Mouse (Mus musculus) liver, postnatal 0 days (tissue): ENCODE measurements around the gene Foxa2. TPM values are rescaled to one million over a fixed set of nuclear protein-coding genes. Genes with fewer than 3 reads are reported as not detected.

Source experiments
- ATAC-seq: fragments of 200-750 bp; cut with Nextera tagmentation; 2 replicates; pipeline ENCODE4 v1.8.0; 2017; ENCODE audit warnings: mild to moderate bottlenecking, moderate library complexity
- DNase-seq: peaks from one replicate; pipeline ENCODE4 v3.0.0-alpha.2; 2016
- H3K27ac ChIP-seq: fragments of 300-500 bp; sonication (generic); 2 replicates; pipeline ENCODE4 v1.5.1; 2014; ENCODE audit warnings: antibody characterized with exemption, moderate library complexity, mild to moderate bottlenecking, low read depth
- H3K27me3 ChIP-seq: fragments of 300-500 bp; sonication (generic); 2 replicates; pipeline ENCODE4 v1.6.1; 2014; ENCODE audit warnings: low read length, control low read depth, mixed read lengths; ENCODE audit not compliant: insufficient read depth
- H3K36me3 ChIP-seq: fragments of 300-500 bp; sonication (generic); replicated peaks from 2 replicates; pipeline ENCODE4 v1.6.1; 2014; ENCODE audit warnings: mild to moderate bottlenecking, control low read depth, low read length, moderate library complexity, mixed read lengths; ENCODE audit not compliant: insufficient read depth
- H3K4me1 ChIP-seq: fragments of 300-500 bp; sonication (generic); 2 replicates; pipeline ENCODE4 v1.6.1; 2014; ENCODE audit warnings: antibody characterized with exemption, mild to moderate bottlenecking, control low read depth; ENCODE audit not compliant: insufficient read depth
- H3K4me2 ChIP-seq: fragments of 300-500 bp; sonication (generic); 2 replicates; pipeline ENCODE4 v1.6.1; 2014; ENCODE audit warnings: low read depth, mild to moderate bottlenecking, low read length, moderate library complexity, mixed read lengths
- H3K4me3 ChIP-seq: fragments of 300-500 bp; sonication (generic); 2 replicates; pipeline ENCODE4 v1.5.1; 2014; ENCODE audit warnings: low read depth, low read length
- H3K9ac ChIP-seq: fragments of 300-500 bp; sonication (generic); replicated peaks from 2 replicates; pipeline ENCODE4 v1.6.1; 2014; ENCODE audit warnings: mild to moderate bottlenecking, moderate library complexity
- H3K9me3 ChIP-seq: fragments of 300-500 bp; sonication (generic); 2 replicates; pipeline ENCODE4 v1.6.1; 2016; ENCODE audit warnings: mild to moderate bottlenecking, control low read depth, low read length, mixed read lengths
- CTCF ChIP-seq: sonication (generic); IDR thresholded peaks from 2 replicates; pipeline ENCODE4 v1.5.1; 2016; ENCODE audit warnings: antibody characterized with exemption, low read depth
- EP300 ChIP-seq: IDR thresholded peaks from 2 replicates; pipeline ENCODE4 v1.6.1; 2016; ENCODE audit warnings: antibody characterized with exemption, low read depth, mild to moderate bottlenecking
- WGBS: fragments of 180-500 bp; shearing (Covaris S2); extraction: QIAGEN DNeasy Blood & Tissue Kit; methylation state at CpG from one replicate; pipeline ENCODE4 v1.1.7; 2014; ENCODE audit not compliant: insufficient replicate concordance; 5-methylcytosine and 5-hydroxymethylcytosine counted together
- polyA plus RNA-seq: library from polyadenylated mRNA; unstranded; fragments of >200 nt; fragmentation: Nextera tagmentation; extraction: Ambion mirVana; gene quantifications from 2 replicates; pipeline ENCODE4 v1.2.1, GENCODE M21; 2015

Gene Foxa2
- polyA plus RNA-seq, 1 experiment from 2014 or later, result 10.1 TPM

- no peak; the same call in 1 of the 2 replicates for ATAC-seq
- Histone ChIP-seq H3K27me3 (0 out of 2 replicates have a peak, but pooled peaks cover 13% of the 10 kb centered on the region), H3K27ac (peak overlapping the region; percentile 2; the same call in 1 of the 2 replicates), H3K4me2 (peak overlapping the region; percentile 24; the same call in 1 of the 2 replicates), H3K36me3 (no peaks in the 10 kb centered on the region), H3K9me3 (no peaks in the 10 kb centered on the region), H3K4me1 (peaks cover 4% of the 10 kb centered on the region; the same call in 1 of the 2 replicates), H3K9ac (no peak overlapping the region), H3K4me3 (no peak overlapping the region)
- TF ChIP-seq CTCF, result no peak
- TF ChIP-seq EP300, result no peak
- DNase-seq, result no peak
- 3% methylated on average over 11 of the region's 11 CpGs for WGBS
Measured at GRCm38 (mm10) chr2:148030613-148030935, 16.2 kb downstream of the Foxa2 start.

GRCm38 (mm10) chr2:148029751-148030612 lies 16.8 kb downstream of the Foxa2 start:
- Histone ChIP-seq H3K27ac (0 out of 2 replicates have a peak overlapping the region, but pooled peaks have one; percentile 2), H3K4me3 (no peak overlapping the region)
- 10% methylated on average over 19 of the region's 21 CpGs for WGBS

GRCm38 (mm10) chr2:148029050-148029608 lies 17.6 kb downstream of the Foxa2 start:
- Histone ChIP-seq H3K4me2 (no peak overlapping the region), H3K27ac (no peak overlapping the region), H3K36me3 (no peaks in the 10 kb centered on the region), H3K27me3 (0 out of 2 replicates have a peak, but pooled peaks cover 8% of the 10 kb centered on the region), H3K4me3 (no peak overlapping the region), H3K9ac (no peak overlapping the region), H3K4me1 (peaks cover 12% of the 10 kb centered on the region; the same call in 1 of the 2 replicates), H3K9me3 (no peaks in the 10 kb centered on the region)
- TF ChIP-seq EP300 (no peak), CTCF (no peak)
- 42% methylated on average over 9 of the region's 9 CpGs for WGBS
- ATAC-seq, result no peak
- DNase-seq, result no peak

More at GRCm38 (mm10) chr2:148029751-148030612, 16.8 kb downstream of the Foxa2 start:
- Histone ChIP-seq H3K4me2 (peak overlapping the region; percentile 24; the same call in 1 of the 2 replicates), H3K36me3 (no peaks in the 10 kb centered on the region), H3K27me3 (0 out of 2 replicates have a peak, but pooled peaks cover 13% of the 10 kb centered on the region), H3K4me1 (peaks cover 8% of the 10 kb centered on the region; the same call in 1 of the 2 replicates), H3K9ac (no peak overlapping the region), H3K9me3 (no peaks in the 10 kb centered on the region)
- TF ChIP-seq CTCF, result no peak
- TF ChIP-seq EP300, result no peak
- DNase-seq, result peak; percentile 28
- peak; percentile 37; the same call in 1 of the 2 replicates for ATAC-seq

GRCm38 (mm10) chr2:148026366-148026765 lies 20.4 kb downstream of the Foxa2 start:
- DNase-seq, result no peak
- H3K27me3 ChIP-seq, result 0 out of 2 replicates have a peak, but pooled peaks cover 4% of the 10 kb centered on the region
- no peak overlapping the region for H3K4me3 ChIP-seq
- 48% methylated on average over 1 of the region's 1 CpGs for WGBS
- H3K9me3 ChIP-seq, result no peaks in the 10 kb centered on the region
- peaks cover 18% of the 10 kb centered on the region for H3K4me1 ChIP-seq
- H3K36me3 ChIP-seq, result no peaks in the 10 kb centered on the region
- H3K27ac ChIP-seq, result peak overlapping the region; percentile 69; the same call in 1 of the 2 replicates
- H3K4me2 ChIP-seq, result no peak overlapping the region
- ATAC-seq, result no peak
- no peak overlapping the region for H3K9ac ChIP-seq
- TF ChIP-seq CTCF (no peak), EP300 (no peak)

GRCm38 (mm10) chr2:148025481-148025880 lies 21.3 kb downstream of the Foxa2 start:
- H3K27me3 ChIP-seq, result 0 out of 2 replicates have a peak, but pooled peaks cover 4% of the 10 kb centered on the region
- WGBS, result 28% methylated on average over 2 of the region's 2 CpGs
- H3K27ac ChIP-seq, result peak overlapping the region; percentile 69
- no peak overlapping the region for H3K4me3 ChIP-seq
- no peak overlapping the region for H3K4me2 ChIP-seq
- H3K9ac ChIP-seq, result no peak overlapping the region
- no peaks in the 10 kb centered on the region for H3K9me3 ChIP-seq
- TF ChIP-seq CTCF, result no peak
- no peak for TF ChIP-seq EP300
- no peaks in the 10 kb centered on the region for H3K36me3 ChIP-seq
- ATAC-seq (peak; percentile 76), DNase-seq (no peak)
- H3K4me1 ChIP-seq, result peaks cover 18% of the 10 kb centered on the region

- Histone ChIP-seq H3K4me3 (no peak overlapping the region), H3K4me1 (peaks cover 18% of the 10 kb centered on the region), H3K4me2 (peak overlapping the region; percentile 5; the same call in 1 of the 2 replicates), H3K36me3 (no peaks in the 10 kb centered on the region), H3K9ac (no peak overlapping the region), H3K27me3 (0 out of 2 replicates have a peak, but pooled peaks cover under 1% of the 10 kb centered on the region), H3K27ac (peak overlapping the region; percentile 69; the same call in 1 of the 2 replicates), H3K9me3 (no peaks in the 10 kb centered on the region)
- TF ChIP-seq EP300, result no peak
- TF ChIP-seq CTCF, result no peak
- ATAC-seq, result peak; percentile 91
- DNase-seq, result no peak
- 51% methylated on average over 9 of the region's 9 CpGs for WGBS
Measured at GRCm38 (mm10) chr2:148024268-148024935, 22.4 kb downstream of the Foxa2 start.
